Mouse (Mus musculus): ENCODE measurements at regions not wholly inside any gene's neighbourhood (a gene's known extent, or its start where the extent isn't known, plus 50 kb on each side); places are given as distances from the start of the nearest gene placed in this dataset.

DNA sequence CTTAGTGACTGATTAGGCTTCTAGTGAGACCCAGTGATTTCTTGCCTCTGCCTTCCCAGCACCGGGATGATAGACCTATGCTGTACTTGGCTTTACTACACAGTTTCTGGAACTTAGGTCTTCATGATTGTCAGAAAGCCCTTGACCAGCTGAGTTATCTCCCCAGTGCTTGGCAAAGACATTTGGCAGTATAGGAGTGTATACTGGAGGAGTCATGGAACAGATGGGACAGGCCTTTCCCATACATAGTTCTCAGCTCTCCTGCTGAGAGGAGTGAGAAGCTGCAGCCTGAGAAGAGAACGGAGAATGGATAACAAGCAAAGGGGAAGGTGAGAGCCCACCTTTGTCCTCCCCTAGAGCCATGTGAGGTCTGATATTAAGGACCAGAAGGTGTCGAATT lies 230.6 kb upstream of the F930015N05Rik start:
- H3K27me3 ChIP-seq (replicated peaks) = no peaks in the 10 kb centered on the region
- 0 out of 2 replicates have a peak, but pooled peaks cover 5% of the 10 kb centered on the region for H3K4me1 ChIP-seq
- no peak overlapping the region for H3K4me2 ChIP-seq
- H3K9ac ChIP-seq (replicated peaks) = no peak overlapping the region
- no peak overlapping the region for H3K27ac ChIP-seq (replicated peaks)
- H3K9me3 ChIP-seq (replicated peaks) = no peaks in the 10 kb centered on the region
- ATAC-seq (ENCODE audit: low FRiP score) = no peak
- H3K36me3 ChIP-seq = no peaks in the 10 kb centered on the region
- no peak overlapping the region for H3K4me3 ChIP-seq (replicated peaks)
- WGBS = 78% methylated on average over 3 of the region's 3 CpGs

DNA sequence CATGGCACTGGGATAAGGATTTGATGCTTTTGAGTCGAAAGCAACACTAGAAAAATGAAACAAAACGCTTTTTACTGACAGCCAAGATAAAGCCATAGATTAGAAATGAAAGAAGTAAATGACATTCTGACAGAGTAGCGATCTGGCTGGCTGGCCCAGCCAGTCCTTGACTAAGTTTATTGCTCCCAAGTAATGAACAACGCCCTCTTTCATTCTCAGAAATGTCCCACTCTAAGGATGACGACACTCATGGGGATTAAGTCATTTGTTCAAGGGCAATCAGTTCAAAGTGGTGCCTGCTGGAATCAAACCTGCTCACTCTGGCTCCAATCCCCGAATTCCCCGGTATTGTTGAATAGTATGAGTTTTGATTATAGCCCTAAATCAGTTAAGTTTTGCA lies 231.1 kb upstream of the F930015N05Rik start:
- Histone ChIP-seq H3K4me3 (replicated peaks) (no peak overlapping the region), H3K9me3 (replicated peaks) (no peaks in the 10 kb centered on the region), H3K9ac (replicated peaks) (no peak overlapping the region), H3K4me2 (no peak overlapping the region), H3K4me1 (0 out of 2 replicates have a peak, but pooled peaks cover 5% of the 10 kb centered on the region), H3K27ac (replicated peaks) (no peak overlapping the region), H3K36me3 (no peaks in the 10 kb centered on the region), H3K27me3 (replicated peaks) (no peaks in the 10 kb centered on the region)
- WGBS = 48% methylated on average over 7 of the region's 7 CpGs
- ATAC-seq (ENCODE audit: low FRiP score) = no peak

DNA sequence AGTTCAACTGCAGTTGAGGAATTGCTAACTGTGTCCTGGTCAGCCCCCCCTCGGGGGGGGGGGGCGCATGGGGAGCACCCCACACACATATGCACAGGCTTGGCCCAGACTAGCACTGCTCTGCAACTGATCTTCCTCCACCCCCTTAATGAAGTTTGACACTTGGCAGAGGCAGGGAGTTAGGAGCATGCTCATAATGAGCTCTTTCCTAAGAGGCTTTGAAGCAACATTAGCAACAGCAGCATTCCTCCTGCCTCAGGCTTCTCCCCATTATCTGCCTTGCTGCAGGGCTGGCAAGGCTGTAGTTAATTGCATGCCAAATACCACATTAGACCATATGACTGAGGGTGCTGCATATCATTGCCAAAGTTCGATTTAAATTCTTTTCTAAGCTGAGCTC lies 235.4 kb upstream of the F930015N05Rik start:
- 0 out of 2 replicates have a peak, but pooled peaks cover 2% of the 10 kb centered on the region for H3K4me1 ChIP-seq
- H3K27ac ChIP-seq (replicated peaks) = no peak overlapping the region
- whole genome bisulfite sequencing = 62% methylated on average over 3 of the region's 3 CpGs
- H3K4me3 ChIP-seq (replicated peaks) = no peak overlapping the region
- no peaks in the 10 kb centered on the region for H3K36me3 ChIP-seq
- no peaks in the 10 kb centered on the region for H3K27me3 ChIP-seq (replicated peaks)
- H3K9me3 ChIP-seq (replicated peaks) = no peaks in the 10 kb centered on the region; the same call in 1 of the 2 replicates
- no peak overlapping the region for H3K4me2 ChIP-seq
- no peak for ATAC-seq (ENCODE audit: low FRiP score)
- no peak overlapping the region for H3K9ac ChIP-seq (replicated peaks)

DNA sequence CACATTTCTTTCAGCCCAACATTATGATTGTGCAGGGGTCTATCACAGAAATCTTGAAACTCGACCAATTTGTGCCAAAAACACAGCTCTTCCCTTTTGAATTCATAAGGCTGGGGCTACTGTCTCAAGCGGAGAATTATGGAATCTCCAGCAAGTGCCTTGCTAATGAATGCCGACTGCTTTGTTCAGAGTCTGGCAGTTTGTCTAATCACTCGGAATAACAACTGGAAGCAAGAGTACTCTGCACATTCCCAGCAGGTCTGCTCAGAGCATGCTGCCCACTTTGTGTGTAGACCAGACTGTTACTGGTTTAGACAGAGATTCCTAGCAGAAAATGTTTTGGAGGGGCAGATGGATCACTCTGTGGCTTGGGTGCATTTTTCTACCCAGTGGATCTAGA lies 237.1 kb upstream of the F930015N05Rik start:
- ATAC-seq (ENCODE audit: low FRiP score) = no peak
- Histone ChIP-seq H3K9ac (replicated peaks) (no peak overlapping the region), H3K4me2 (no peak overlapping the region), H3K4me1 (no peaks in the 10 kb centered on the region), H3K27me3 (replicated peaks) (no peaks in the 10 kb centered on the region), H3K4me3 (replicated peaks) (no peak overlapping the region), H3K36me3 (no peaks in the 10 kb centered on the region), H3K27ac (replicated peaks) (no peak overlapping the region), H3K9me3 (replicated peaks) (no peaks in the 10 kb centered on the region; the same call in 1 of the 2 replicates)
- WGBS = 62% methylated on average over 4 of the region's 4 CpGs

DNA sequence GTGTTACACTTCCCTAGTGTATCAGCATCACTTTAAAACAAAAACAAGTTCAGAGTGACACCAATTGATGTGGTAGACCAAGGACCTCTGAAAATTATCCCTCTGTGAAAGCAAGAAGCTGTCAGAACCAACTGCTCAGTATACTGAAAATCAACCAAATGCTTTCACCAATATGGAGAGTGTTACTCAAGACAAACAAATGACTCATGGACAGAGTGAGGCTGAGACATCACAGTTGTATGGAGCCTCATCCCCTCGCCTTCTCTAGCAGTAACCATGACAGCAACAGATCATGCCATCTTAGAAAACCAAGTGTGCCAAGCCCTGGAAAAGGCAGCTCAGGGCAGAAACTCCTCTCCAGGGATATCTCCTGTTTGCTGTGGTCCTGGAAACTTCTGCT lies 267.3 kb upstream of the F930015N05Rik start:
- H3K4me2 ChIP-seq = no peak overlapping the region

DNA sequence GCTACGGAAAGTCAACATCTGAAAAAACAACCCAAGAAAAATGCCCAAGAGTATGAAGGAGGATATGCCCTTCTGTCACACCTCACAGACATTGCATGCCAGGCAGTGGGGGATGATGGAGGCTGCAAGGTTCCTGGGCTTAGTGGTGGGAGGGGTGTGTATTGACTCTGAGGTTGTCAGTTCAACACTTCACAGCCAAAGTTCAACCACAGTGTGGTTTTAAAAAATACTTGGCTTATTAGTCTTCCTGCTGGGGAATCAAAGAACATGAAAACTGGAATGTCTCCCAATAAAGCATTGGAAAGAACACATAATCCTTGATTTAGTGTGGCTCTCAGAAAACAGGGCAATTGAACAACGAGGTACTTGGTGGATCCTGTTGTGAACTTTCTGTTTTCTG lies 267.0 kb upstream of the Elac2 start:
- Histone ChIP-seq H3K4me3 (replicated peaks) (no peak overlapping the region), H3K4me2 (no peak overlapping the region), H3K9me3 (replicated peaks) (0 out of 2 replicates have a peak, but pooled peaks cover 5% of the 10 kb centered on the region), H3K36me3 (no peaks in the 10 kb centered on the region), H3K4me1 (no peaks in the 10 kb centered on the region), H3K27ac (replicated peaks) (no peak overlapping the region), H3K27me3 (replicated peaks) (no peaks in the 10 kb centered on the region), H3K9ac (replicated peaks) (no peak overlapping the region)
- no peak for ATAC-seq (ENCODE audit: low FRiP score)
- WGBS = 80% methylated on average over 2 of the region's 2 CpGs

More for the DNA sequence above, 267.3 kb upstream of the F930015N05Rik start:
- ATAC-seq (ENCODE audit: low FRiP score) = no peak
- H3K9me3 ChIP-seq (replicated peaks) = no peaks in the 10 kb centered on the region
- 86% methylated on average over 1 of the region's 1 CpGs for WGBS
- H3K27ac ChIP-seq (replicated peaks) = no peak overlapping the region
- no peaks in the 10 kb centered on the region for H3K36me3 ChIP-seq
- H3K27me3 ChIP-seq (replicated peaks) = no peaks in the 10 kb centered on the region
- H3K4me1 ChIP-seq = no peaks in the 10 kb centered on the region
- no peak overlapping the region for H3K9ac ChIP-seq (replicated peaks)
- H3K4me3 ChIP-seq (replicated peaks) = no peak overlapping the region

DNA sequence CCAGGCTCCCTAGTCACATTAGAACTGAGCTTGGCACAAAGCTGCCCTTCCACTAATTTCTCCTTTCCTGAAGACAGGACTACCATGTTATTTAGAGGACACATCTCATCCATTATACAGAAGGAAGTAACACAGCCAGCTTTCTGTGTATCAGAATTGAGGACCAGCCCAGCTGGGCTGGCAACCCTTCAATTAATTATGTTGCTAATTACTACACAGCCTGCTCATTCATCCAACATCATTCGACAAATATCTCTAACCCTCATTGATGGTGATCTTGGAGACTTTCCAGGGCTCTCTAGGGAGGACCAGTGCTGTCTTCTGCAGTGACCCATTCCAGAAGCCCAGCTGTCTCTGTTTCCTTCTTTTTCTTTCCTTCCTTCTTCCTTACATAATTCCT lies 263.7 kb upstream of the Elac2 start:
- 23% methylated on average over 1 of the region's 1 CpGs for WGBS
- H3K27ac ChIP-seq (replicated peaks) = no peak overlapping the region
- no peak overlapping the region for H3K4me3 ChIP-seq (replicated peaks)
- H3K4me1 ChIP-seq = no peaks in the 10 kb centered on the region
- 0 out of 2 replicates have a peak, but pooled peaks cover 2% of the 10 kb centered on the region for H3K27me3 ChIP-seq (replicated peaks)
- H3K9me3 ChIP-seq (replicated peaks) = no peaks in the 10 kb centered on the region
- no peaks in the 10 kb centered on the region for H3K36me3 ChIP-seq
- H3K9ac ChIP-seq (replicated peaks) = no peak overlapping the region
- no peak for ATAC-seq (ENCODE audit: low FRiP score)
- H3K4me2 ChIP-seq = no peak overlapping the region

DNA sequence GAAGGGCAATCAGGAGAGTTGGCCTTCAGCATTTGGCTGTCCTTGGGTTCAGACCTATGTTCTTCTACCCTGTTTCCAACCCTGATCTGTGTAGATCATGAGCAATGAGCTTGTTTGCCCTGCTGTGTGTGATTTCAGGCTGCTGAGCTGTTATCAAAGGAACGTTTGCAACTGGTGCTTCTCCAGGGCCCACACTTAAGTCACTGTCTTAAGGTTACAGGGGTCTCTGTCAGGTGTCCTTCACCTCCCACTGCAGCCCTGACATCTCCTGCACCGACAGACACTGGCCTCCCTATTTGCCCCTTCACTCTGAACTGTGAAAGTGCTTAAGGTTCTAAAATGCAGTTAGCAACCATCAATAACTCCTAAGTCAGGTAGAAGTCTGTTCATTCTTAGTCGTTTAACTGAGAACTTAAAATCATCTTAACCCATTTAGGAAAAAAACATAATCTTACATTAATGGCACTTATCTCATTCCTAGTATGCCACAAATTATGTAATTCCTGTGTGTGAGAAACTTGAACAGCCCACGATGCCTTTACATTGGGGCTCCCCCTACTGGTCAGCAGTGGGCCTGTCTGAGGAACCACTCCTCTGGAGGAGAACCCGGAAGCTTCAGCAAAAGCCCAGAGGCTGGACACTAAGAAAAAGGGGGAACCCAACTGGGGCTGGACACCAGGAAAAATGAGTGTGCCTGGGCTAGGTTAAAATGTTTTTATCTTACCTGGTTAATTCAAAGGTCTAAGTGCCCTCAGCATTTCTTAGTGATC lies 260.3 kb upstream of the Elac2 start:
- H3K9me3 ChIP-seq (replicated peaks) = no peaks in the 10 kb centered on the region
- 23% methylated on average over 5 of the region's 5 CpGs for WGBS
- H3K4me2 ChIP-seq = no peak overlapping the region
- 0 out of 2 replicates have a peak, but pooled peaks cover 3% of the 10 kb centered on the region for H3K27me3 ChIP-seq (replicated peaks)
- H3K4me3 ChIP-seq (replicated peaks) = no peak overlapping the region
- no peak for ATAC-seq (ENCODE audit: low FRiP score)
- H3K4me1 ChIP-seq = peaks cover 5% of the 10 kb centered on the region; the same call in 1 of the 2 replicates
- H3K27ac ChIP-seq (replicated peaks) = no peak overlapping the region
- no peaks in the 10 kb centered on the region for H3K36me3 ChIP-seq
- no peak overlapping the region for H3K9ac ChIP-seq (replicated peaks)

DNA sequence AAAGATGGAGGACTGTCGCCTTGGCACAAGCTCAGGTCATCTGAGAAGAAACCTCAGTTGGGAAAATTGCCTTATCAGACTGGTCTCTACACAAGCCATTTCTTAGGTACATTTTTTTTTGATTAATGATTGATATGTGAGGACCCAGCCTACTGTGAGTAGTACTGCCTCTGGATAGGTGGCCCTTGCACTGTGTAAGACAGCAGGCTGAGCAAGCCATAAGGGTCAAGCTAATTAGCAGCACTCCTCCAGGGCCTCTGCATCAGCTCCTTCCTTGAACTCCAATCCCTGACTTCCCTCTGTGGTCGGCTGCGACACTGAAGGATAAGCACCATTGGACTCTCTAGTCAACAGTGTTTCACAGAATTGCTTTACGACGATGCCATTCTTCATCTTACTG lies 252.6 kb upstream of the Elac2 start:
- Histone ChIP-seq H3K9me3 (replicated peaks) (no peaks in the 10 kb centered on the region), H3K4me3 (replicated peaks) (no peak overlapping the region), H3K4me2 (no peak overlapping the region), H3K27ac (replicated peaks) (no peak overlapping the region), H3K4me1 (peaks cover 5% of the 10 kb centered on the region; the same call in 1 of the 2 replicates), H3K9ac (replicated peaks) (no peak overlapping the region), H3K36me3 (no peaks in the 10 kb centered on the region), H3K27me3 (replicated peaks) (no peaks in the 10 kb centered on the region)
- ATAC-seq (ENCODE audit: low FRiP score) = no peak
- WGBS = 69% methylated on average over 5 of the region's 5 CpGs

DNA sequence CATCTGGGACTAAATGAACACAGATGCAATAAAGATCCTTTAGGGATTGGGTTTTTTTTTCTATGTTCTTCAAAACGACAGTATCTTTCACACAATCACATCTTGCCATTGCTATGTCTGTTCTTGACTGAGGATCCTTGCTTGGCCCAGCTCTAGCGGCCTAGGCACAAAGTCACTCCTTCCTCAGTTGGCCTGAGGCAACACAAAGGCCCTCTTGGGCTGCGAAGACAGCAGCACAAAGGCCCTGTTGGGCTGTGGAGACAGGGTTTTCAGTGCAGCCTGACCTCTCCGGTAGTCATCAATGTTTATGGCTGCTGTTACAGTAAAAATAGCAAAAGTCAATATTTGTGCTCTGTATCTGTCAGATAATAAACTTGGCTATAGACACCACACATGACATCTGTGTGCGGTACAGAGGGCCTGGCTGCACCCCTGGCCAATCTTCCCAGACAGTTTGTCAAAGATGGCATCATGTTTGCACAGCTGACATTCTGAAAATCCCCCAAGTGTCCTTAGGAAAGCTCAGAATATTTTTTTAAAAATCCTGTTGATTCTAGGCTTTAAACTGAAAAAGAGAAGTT lies 250.9 kb upstream of the Elac2 start:
- Histone ChIP-seq H3K4me2 (no peak overlapping the region), H3K4me3 (replicated peaks) (no peak overlapping the region), H3K9me3 (replicated peaks) (no peaks in the 10 kb centered on the region), H3K9ac (replicated peaks) (no peak overlapping the region), H3K4me1 (peaks cover under 1% of the 10 kb centered on the region; the same call in 1 of the 2 replicates), H3K36me3 (no peaks in the 10 kb centered on the region), H3K27ac (replicated peaks) (no peak overlapping the region), H3K27me3 (replicated peaks) (no peaks in the 10 kb centered on the region)
- 59% methylated on average over 5 of the region's 5 CpGs for WGBS
- ATAC-seq (ENCODE audit: low FRiP score) = no peak

DNA sequence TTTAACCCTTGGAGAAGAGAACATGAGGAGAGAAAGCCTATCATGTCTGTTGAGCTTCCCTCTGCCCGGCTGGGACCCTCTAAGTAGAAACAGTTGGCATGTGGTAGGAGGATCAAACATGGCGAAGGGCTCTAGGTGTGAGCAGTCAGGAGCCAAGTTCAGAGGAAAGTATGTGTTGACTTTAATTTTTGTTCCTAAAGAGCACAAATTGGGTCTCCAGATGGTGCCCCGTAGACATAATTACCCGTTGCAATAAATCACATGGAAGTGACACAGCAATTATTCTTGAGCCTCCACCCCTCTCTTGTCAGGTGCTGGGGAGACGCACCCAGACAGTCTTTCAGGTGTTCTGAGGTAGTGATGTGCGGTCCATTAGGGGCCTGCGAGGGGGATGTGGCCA lies 239.9 kb upstream of the Elac2 start:
- 57% methylated on average over 7 of the region's 7 CpGs for WGBS
- Histone ChIP-seq H3K27me3 (replicated peaks) (no peaks in the 10 kb centered on the region), H3K4me1 (no peaks in the 10 kb centered on the region), H3K36me3 (no peaks in the 10 kb centered on the region), H3K4me2 (no peak overlapping the region), H3K9ac (replicated peaks) (no peak overlapping the region), H3K4me3 (replicated peaks) (no peak overlapping the region), H3K9me3 (replicated peaks) (no peaks in the 10 kb centered on the region), H3K27ac (replicated peaks) (no peak overlapping the region)
- no peak for ATAC-seq (ENCODE audit: low FRiP score)

DNA sequence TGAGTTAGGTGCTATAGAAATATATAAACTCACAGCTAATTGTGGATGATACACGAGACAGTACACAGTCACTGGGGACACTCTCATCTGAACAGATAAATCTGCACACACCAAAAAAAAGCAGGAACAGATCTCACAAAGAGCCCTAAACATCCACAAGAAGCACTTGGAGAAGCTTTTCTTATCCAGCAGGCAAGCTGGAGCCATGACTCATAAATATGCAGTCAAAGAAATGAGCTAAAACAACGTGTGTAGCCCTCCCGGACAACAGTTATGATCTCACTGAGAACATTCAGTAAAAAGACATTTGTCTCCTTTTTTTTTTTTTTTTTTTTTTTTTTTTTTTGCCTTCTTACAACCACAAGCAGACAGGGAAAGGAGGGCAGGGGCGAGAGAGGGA lies 235.1 kb upstream of the Elac2 start:
- no peak overlapping the region for H3K9ac ChIP-seq (replicated peaks)
- no peak overlapping the region for H3K4me2 ChIP-seq
- no peak overlapping the region for H3K4me3 ChIP-seq (replicated peaks)
- no peaks in the 10 kb centered on the region for H3K36me3 ChIP-seq
- no peaks in the 10 kb centered on the region for H3K9me3 ChIP-seq (replicated peaks)
- no peaks in the 10 kb centered on the region for H3K27me3 ChIP-seq (replicated peaks)
- ATAC-seq (ENCODE audit: low FRiP score) = no peak
- H3K4me1 ChIP-seq = no peaks in the 10 kb centered on the region
- H3K27ac ChIP-seq (replicated peaks) = no peak overlapping the region
- WGBS = 63% methylated on average over 4 of the region's 4 CpGs
